Mouse (Mus musculus) gastrocnemius, postnatal 36 days (tissue): ENCODE measurements around the gene Adam11. TPM values are rescaled to one million over a fixed set of nuclear protein-coding genes. Genes with fewer than 3 reads are reported as not detected.

ENCODE experiments used
- DNase-seq, 2 experiments: peaks; one replicate each; pipeline ENCODE4 v3.0.0; 2022
- intact Hi-C: fragments of 180-260 bp; cut with DNase I; formaldehyde crosslinking; loops from one replicate; pipeline ENCODE4 v1.15.1; 2025
- total RNA-seq, 2 experiments: library from RNA; stranded (reverse); gene quantifications; 2 replicates each; pipeline ENCODE4 v1.2.3; 2021

Gene Adam11
- total RNA-seq, 2 experiments from 2014 or later, result 0.32 to 0.79 TPM

DNA sequence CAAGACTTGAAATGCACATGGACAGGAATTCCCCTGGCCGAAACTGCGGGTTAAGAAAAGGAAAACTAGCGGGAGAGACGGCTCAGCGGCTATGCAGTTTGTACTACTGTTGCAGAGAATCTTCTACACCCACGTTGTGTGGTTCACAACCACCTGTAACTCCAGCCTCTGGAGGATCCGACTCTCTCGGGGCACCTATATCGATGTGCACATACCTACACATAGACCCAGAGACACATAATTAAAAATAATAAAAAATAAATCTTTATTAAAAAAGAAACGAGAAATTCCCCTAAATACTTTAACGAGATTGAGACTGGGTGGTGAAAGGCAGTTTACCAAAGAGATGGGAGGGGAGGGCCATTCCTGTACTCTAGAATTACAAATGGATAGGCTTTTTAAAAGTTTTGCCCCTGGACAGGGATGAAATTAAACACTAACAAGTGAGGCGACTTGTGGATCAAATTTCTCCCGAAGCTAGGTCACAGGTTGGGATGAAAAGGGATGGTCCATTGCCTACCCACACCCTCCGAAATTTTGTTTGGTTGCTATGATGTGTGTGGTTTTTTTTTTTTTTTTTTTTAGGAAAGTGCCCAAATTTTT, 58.6 kb downstream of the Adam11 start:
- no peak for DNase-seq
- intact Hi-C loops, result loop anchor here (2.0 kb wide), 1 partner anchor 43 kb away; no protein-coding TSS in a partner anchor

- intact Hi-C loops, result no loop called here
- no peak for DNase-seq
Observed at GRCm38 (mm10) chr11:102820432-102820831, 59.2 kb downstream of the Adam11 start.

- intact Hi-C loops, result no loop called here
- DNase-seq, result no peak
Observed at GRCm38 (mm10) chr11:102821231-102821630, 60.0 kb downstream of the Adam11 start.

- no peak for DNase-seq
- intact Hi-C loops, result no loop called here
Observed at GRCm38 (mm10) chr11:102826476-102826875, 65.2 kb downstream of the Adam11 start.

- DNase-seq, result no peak
- intact Hi-C loops, result no loop called here
Observed at GRCm38 (mm10) chr11:102827097-102827496, 65.9 kb downstream of the Adam11 start.

Other genes with a start within 250 kb of the Adam11 start
- 10 to 100 TPM; 20.2 to 24.4 TPM for gene Gpatch8, start 205.0 kb upstream of the Adam11 start, total RNA-seq
- gene Gm11627, start 182.0 kb upstream of the Adam11 start, total RNA-seq, result not detected
- gene Fzd2, start 157.0 kb upstream of the Adam11 start, total RNA-seq, result 1 to 10 TPM; 1.3 to 2.4 TPM
- not detected for gene Meioc, start 97.7 kb upstream of the Adam11 start, total RNA-seq
- gene Ccdc43, start 63.7 kb upstream of the Adam11 start, total RNA-seq, result 10 to 100 TPM; 67.5 to 70.1 TPM
- gene Gjc1, start 58.3 kb downstream of the Adam11 start, total RNA-seq, result 1 to 10 TPM; 4.6 to 5.8 TPM
- gene Higd1b, start 74.4 kb downstream of the Adam11 start, total RNA-seq, result 1 to 10 TPM; 3.5 to 6.1 TPM
- 10 to 100 TPM; 20.7 to 28.5 TPM for gene Eftud2, start 119.5 kb downstream of the Adam11 start, total RNA-seq
- not detected for gene Ccdc103, start 119.8 kb downstream of the Adam11 start, total RNA-seq
- gene Fam187a, start 123.7 kb downstream of the Adam11 start, total RNA-seq, result not detected
- not detected for gene Gfap, start 139.5 kb downstream of the Adam11 start, total RNA-seq
- gene Kif18b, start 163.7 kb downstream of the Adam11 start, total RNA-seq, result under 1 TPM; 0.17 to 0.46 TPM
- gene C1ql1, start 185.2 kb downstream of the Adam11 start, total RNA-seq, result under 1 TPM in 1 of 2 experiments, not detected in 1; 0.17 TPM